Mouse (Mus musculus) lung, adult 2 months (tissue): ENCODE measurements around the gene Atp8a2.

ENCODE experiments used
- CTCF ChIP-seq: fragments of 200-500 bp; IDR thresholded peaks from 2 replicates; pipeline ENCODE4 v1.5.1; 2011; ENCODE audit warnings: mild to moderate bottlenecking, low read length, control low read depth; ENCODE audit not compliant: insufficient read depth
- POLR2A ChIP-seq: fragments of 200-500 bp; IDR thresholded peaks from 2 replicates; pipeline ENCODE4 v1.6.1; 2011; ENCODE audit warnings: low read depth, mild to moderate bottlenecking, control low read depth, low read length, borderline replicate concordance; ENCODE audit errors: extremely low read depth

- no peak for TF ChIP-seq CTCF
- no peak for TF ChIP-seq POLR2A
These were observed 53.7 kb downstream of the Atp8a2 start for GRCm38 (mm10) chr14:60143234-60143633.
